Mouse (Mus musculus) lung, embryonic 15.5 days (tissue): ENCODE results near the gene Ada. TPM values are rescaled to one million over a fixed set of nuclear protein-coding genes. Genes with fewer than 3 reads are reported as not detected.

ENCODE experiments used
- ATAC-seq: fragments of 200-750 bp; cut with Nextera tagmentation; 2 replicates; pipeline ENCODE4 v1.8.0; 2017; ENCODE audit warnings: moderate number of reproducible peaks, borderline replicate concordance; ENCODE audit not compliant: low FRiP score, low TSS enrichment; ENCODE audit errors: extremely low read depth
- H3K27ac ChIP-seq: fragments of 300-500 bp; sonication (generic); 2 replicates; pipeline ENCODE4 v1.5.1; 2015; ENCODE audit warnings: moderate library complexity, mild to moderate bottlenecking, inconsistent platforms
- H3K27me3 ChIP-seq: fragments of 300-500 bp; sonication (generic); 2 replicates; pipeline ENCODE4 v1.6.1; 2015; ENCODE audit warnings: inconsistent platforms
- H3K36me3 ChIP-seq: fragments of 300-500 bp; sonication (generic); 2 replicates; pipeline ENCODE4 v1.6.1; 2015; ENCODE audit warnings: inconsistent platforms
- H3K4me1 ChIP-seq: fragments of 300-500 bp; sonication (generic); 2 replicates; pipeline ENCODE4 v1.6.1; 2015; ENCODE audit warnings: inconsistent platforms
- H3K4me2 ChIP-seq: fragments of 300-500 bp; sonication (generic); 2 replicates; pipeline ENCODE4 v1.6.1; 2015; ENCODE audit warnings: inconsistent platforms, mild to moderate bottlenecking, moderate library complexity
- H3K4me3 ChIP-seq: fragments of 300-500 bp; sonication (generic); 2 replicates; pipeline ENCODE4 v1.5.1; 2015; ENCODE audit warnings: mild to moderate bottlenecking, inconsistent platforms
- H3K9ac ChIP-seq: fragments of 300-500 bp; sonication (generic); 2 replicates; pipeline ENCODE4 v1.6.1; 2015; ENCODE audit warnings: inconsistent platforms
- H3K9me3 ChIP-seq: fragments of 300-500 bp; sonication (generic); 2 replicates; pipeline ENCODE4 v1.6.1; 2016; ENCODE audit warnings: inconsistent platforms
- WGBS: fragments of 180-500 bp; shearing (Covaris S2); methylation state at CpG from one replicate; pipeline ENCODE4 v1.1.7; 2015; 5-methylcytosine and 5-hydroxymethylcytosine counted together
- polyA plus RNA-seq: library from polyadenylated mRNA; unstranded; fragments of >200 nt; fragmentation: Nextera tagmentation; extraction: Ambion mirVana; gene quantifications from 2 replicates; pipeline ENCODE4 v1.2.1, GENCODE M21; 2015

The Ada gene
- 9.4 and 11.4 TPM in 2 replicates for polyA plus RNA-seq

DNA sequence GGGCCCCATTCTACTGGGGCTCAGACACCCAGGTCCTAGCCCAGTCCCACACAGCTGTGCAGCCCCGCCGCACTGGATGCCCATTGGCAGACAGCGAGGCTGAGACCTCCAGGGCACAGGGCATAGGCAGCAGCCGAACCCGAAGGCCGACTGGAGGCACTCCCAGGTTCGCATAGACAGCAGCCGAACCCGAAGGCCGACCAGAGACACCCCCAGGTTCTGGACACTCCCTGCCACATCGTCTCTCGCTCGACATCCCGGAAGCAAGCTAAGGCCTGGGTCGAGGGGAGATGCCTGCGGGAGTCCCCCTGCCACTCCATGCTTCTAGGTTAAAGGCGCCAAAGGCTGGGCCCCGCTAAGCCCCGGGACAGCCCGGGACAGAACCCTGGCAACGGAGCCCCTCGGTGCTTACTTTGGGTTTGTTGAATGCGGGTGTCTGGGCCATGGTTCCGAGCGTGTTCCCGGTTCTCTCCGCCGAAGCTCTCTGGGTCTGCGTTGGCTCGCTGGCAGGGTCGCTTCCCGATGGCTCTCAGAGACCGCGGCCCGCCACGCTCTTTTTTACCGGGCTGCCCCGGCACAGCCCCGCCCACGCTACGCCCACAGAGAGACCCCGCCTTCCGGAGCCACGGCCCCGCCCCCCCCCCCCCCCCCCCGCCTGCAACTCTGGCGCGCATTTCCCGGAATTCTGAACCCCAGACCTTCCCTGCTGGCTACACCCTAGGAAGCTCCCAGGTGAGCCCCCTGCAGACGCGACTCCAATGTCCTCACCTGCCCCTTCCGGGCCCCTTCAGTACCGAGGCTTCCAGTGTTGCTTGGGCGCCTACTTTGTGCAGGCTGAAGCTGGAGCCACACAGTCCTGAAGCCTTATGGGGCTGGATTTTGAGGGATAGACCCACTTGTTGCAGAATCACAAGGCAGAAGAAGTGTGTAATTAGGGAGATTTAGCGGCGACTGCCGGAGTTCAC is at the start of gene Ada:
Ada (minus strand) TSS at position 593 of the 965 bp plus-strand sequence.
- Histone ChIP-seq H3K4me3 (peak within 1 kb of the TSS; percentile 62), H3K4me2 (peak within 1 kb of the TSS; percentile 100), H3K27me3 (peaks cover 14% of the 10 kb centered on the region; the same call in 1 of the 2 replicates), H3K9me3 (no peaks in the 10 kb centered on the region), H3K4me1 (peaks cover 14% of the 10 kb centered on the region), H3K9ac (peak within 1 kb of the TSS; percentile 58), H3K36me3 (no peaks in the 10 kb centered on the region), H3K27ac (no peak within 1 kb of the TSS)
- peak; percentile 72 for ATAC-seq
- WGBS = 1% methylated on average over 50 of the region's 57 CpGs

DNA sequence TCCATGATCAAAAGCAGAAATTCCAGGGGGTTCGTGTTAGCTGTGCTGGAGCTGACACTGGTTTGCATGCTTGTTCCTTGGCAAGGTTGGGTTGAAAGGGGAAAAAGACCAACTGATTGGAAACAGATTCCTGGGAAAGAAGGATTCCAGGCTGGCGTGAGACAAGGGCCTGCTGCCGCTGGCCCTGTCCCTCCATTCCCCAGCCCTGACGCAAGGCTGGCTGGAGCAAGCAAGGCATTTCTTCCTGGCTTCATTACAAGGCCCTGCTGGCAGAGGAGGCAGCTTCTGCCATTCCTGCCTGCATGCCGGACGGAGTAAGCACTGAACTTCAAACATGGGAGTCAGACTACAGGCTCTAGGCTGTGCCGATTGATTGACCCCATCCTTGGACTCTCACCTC is 48.4 kb upstream of the Ada start:
- Histone ChIP-seq H3K9ac (no peak overlapping the region), H3K4me2 (no peak overlapping the region), H3K27me3 (no peaks in the 10 kb centered on the region), H3K4me1 (no peaks in the 10 kb centered on the region), H3K4me3 (no peak overlapping the region), H3K27ac (no peak overlapping the region), H3K36me3 (no peaks in the 10 kb centered on the region), H3K9me3 (no peaks in the 10 kb centered on the region)
- 66% methylated on average over 7 of the region's 7 CpGs for WGBS
- ATAC-seq = 0 out of 2 replicates have a peak, but pooled peaks have one; percentile 52

DNA sequence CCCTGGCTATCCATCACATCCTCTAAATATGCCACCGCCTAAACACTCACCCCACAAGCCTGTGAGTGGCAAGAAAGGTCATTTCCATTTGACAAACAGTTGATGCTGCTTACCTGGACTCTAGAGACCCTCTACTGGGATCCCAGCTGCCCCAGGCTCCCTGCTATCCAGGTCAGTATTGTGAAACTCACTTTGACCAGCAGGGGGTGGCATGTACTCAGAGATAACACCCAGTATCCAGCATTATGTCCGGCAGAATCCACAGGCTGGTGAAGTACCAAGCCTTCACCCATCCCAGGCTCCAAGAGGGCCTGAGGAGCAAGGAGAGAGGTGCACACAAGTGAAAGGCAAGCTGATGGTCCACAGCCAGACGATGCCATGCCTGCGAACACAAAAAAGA is 38.4 kb upstream of the Ada start:
- ATAC-seq = no peak
- Histone ChIP-seq H3K9me3 (no peaks in the 10 kb centered on the region), H3K9ac (no peak overlapping the region), H3K4me2 (no peak overlapping the region), H3K4me3 (no peak overlapping the region), H3K27me3 (no peaks in the 10 kb centered on the region), H3K36me3 (no peaks in the 10 kb centered on the region), H3K4me1 (no peaks in the 10 kb centered on the region), H3K27ac (no peak overlapping the region)
- 67% methylated on average over 4 of the region's 4 CpGs for WGBS

DNA sequence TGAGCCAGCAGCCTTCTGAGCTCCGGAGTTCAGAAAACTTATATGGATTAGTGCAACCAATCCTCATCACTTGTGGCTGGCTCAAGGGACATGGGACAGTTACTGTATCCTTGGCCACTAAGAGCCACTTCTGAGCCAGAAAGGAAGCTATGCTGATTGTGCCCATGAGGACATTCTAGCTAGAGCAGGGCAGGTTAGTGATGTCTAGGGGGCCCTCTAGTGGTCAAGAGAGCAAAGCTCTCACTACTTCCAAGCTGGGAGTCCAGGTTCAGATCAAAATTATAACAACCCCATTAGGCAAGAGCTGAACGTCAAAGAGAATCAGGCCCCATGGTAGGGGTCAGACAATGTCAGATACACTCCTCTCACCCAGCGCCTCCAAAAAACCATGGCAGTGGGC is 37.7 kb upstream of the Ada start:
- Histone ChIP-seq H3K9ac (no peak overlapping the region), H3K4me2 (no peak overlapping the region), H3K36me3 (no peaks in the 10 kb centered on the region), H3K9me3 (no peaks in the 10 kb centered on the region), H3K27ac (no peak overlapping the region), H3K27me3 (no peaks in the 10 kb centered on the region), H3K4me3 (no peak overlapping the region), H3K4me1 (no peaks in the 10 kb centered on the region)
- WGBS = 36% methylated on average over 3 of the region's 3 CpGs
- ATAC-seq = peak; percentile 49; the same call in 1 of the 2 replicates

DNA sequence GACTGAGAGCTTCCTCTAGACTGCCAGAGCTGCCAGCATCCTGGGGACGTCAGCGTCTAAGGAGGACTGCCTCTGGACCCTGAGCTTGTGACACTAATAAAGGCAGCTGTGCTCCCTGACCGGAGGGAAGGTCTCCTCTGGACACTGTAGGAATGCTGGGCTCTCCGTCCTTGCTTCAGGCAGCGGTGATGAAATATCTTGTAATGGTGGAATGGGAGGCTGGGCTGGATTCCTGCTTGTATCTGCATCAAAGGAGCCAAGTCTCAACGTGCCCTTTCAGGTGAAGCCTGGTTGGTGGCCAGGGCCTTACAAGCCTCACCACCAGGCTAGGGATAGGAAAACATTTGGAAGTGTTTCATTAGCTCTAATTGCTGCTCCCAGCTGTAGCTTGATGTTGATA is 37.0 kb upstream of the Ada start:
- WGBS = 78% methylated on average over 6 of the region's 6 CpGs
- H3K36me3 ChIP-seq = no peaks in the 10 kb centered on the region

DNA sequence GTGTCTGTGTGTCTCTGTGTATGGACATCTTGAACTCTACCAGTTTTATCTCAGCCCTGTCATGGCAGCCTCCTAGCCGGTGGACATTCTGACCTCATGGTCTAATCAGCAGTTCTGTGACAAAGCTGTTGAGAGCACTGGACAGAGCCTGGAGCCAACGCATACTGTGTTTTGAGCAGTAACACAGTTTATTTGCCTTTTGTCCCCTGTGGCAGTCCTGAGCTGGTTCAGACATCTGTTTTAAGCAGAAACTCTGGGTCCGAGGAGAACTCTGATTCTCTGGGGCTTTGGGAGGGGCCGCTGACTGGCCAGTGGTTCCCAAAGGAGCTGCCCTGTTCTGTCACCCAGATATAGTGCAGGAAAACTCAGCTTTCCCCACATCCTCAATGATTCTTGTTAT is 33.9 kb upstream of the Ada start:
- 57% methylated on average over 4 of the region's 4 CpGs for WGBS
- Histone ChIP-seq H3K9me3 (no peaks in the 10 kb centered on the region), H3K27me3 (no peaks in the 10 kb centered on the region), H3K9ac (no peak overlapping the region), H3K36me3 (no peaks in the 10 kb centered on the region), H3K4me1 (no peaks in the 10 kb centered on the region), H3K4me3 (no peak overlapping the region), H3K4me2 (no peak overlapping the region), H3K27ac (no peak overlapping the region)
- no peak for ATAC-seq

More for the DNA sequence above, 37.0 kb upstream of the Ada start:
- Histone ChIP-seq H3K4me3 (no peak overlapping the region), H3K27ac (no peak overlapping the region), H3K4me2 (no peak overlapping the region), H3K27me3 (no peaks in the 10 kb centered on the region), H3K9me3 (no peaks in the 10 kb centered on the region), H3K4me1 (no peaks in the 10 kb centered on the region), H3K9ac (no peak overlapping the region)
- ATAC-seq = no peak

DNA sequence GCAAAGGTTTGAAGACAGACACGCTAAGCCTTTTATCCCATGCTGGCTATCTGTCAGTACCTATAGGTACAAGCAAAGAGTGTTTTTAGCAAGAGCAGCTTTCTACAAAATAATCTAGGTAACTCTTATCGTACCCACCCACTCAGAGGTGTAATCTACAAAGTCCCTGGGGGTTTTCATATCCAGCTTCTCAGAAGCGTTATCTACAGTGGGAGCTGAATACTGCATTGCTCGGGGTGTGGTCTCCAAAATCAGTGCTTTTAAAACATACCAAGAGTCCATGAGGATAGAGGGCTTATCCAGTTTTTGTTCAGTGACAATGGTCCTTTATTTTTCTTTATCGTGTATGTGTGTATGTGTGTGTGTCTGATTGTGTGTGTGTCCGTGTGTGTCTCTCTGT is 33.3 kb upstream of the Ada start:
- Histone ChIP-seq H3K4me2 (no peak overlapping the region), H3K4me1 (no peaks in the 10 kb centered on the region), H3K4me3 (no peak overlapping the region), H3K27me3 (no peaks in the 10 kb centered on the region; the same call in 1 of the 2 replicates), H3K27ac (no peak overlapping the region), H3K9ac (no peak overlapping the region), H3K9me3 (no peaks in the 10 kb centered on the region), H3K36me3 (no peaks in the 10 kb centered on the region)
- WGBS = 78% methylated on average over 6 of the region's 6 CpGs
- no peak for ATAC-seq

DNA sequence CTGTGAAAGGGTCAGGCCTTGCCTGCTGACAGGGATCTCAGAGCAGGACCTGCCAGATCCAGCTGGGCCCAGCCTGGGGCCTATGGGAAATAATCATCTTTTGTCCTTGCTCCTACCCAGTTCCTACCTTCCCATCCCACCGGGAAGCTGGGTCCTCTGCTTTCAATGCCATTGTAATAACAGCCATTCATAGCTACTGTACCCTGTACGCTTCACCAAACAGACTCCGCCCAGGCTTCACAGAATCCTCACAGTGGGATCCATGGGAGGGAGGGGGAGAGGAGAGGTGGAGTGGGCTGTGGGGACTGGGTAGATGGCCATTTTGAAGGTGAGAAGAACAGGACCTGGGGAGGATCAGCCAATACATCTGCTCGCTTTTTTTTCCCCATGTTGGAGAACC is 28.9 kb upstream of the Ada start:
- no peaks in the 10 kb centered on the region; the same call in 1 of the 2 replicates for H3K27me3 ChIP-seq
- H3K9ac ChIP-seq = no peak overlapping the region
- H3K4me2 ChIP-seq = no peak overlapping the region
- H3K4me3 ChIP-seq = no peak overlapping the region
- H3K4me1 ChIP-seq = no peaks in the 10 kb centered on the region
- no peak overlapping the region for H3K27ac ChIP-seq
- H3K36me3 ChIP-seq = no peaks in the 10 kb centered on the region
- H3K9me3 ChIP-seq = no peaks in the 10 kb centered on the region
- 73% methylated on average over 4 of the region's 4 CpGs for WGBS
- no peak for ATAC-seq

DNA sequence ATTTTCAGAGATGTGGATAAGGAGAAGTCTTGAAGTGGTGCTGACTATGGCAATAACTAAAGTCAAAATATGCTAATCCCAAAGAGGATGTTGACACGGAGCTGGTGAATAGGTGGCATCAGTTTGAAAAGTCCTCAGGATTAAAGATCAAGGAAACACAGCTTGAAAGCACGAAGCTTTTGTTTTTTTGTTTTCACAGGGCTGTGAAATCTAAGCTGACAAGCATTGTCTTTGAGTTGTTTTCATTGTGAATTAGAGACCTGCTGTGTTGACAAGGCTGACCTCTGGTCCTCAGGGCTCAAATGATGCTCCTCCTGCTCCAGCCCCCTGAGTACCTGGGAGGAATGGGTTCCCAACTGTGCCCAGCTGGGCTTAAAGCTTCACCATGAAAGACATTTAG is 27.0 kb upstream of the Ada start:
- 0% methylated on average over 2 of the region's 2 CpGs for WGBS
- H3K4me1 ChIP-seq = no peaks in the 10 kb centered on the region
- no peaks in the 10 kb centered on the region for H3K36me3 ChIP-seq
- H3K9ac ChIP-seq = no peak overlapping the region
- no peaks in the 10 kb centered on the region; the same call in 1 of the 2 replicates for H3K27me3 ChIP-seq
- H3K4me2 ChIP-seq = no peak overlapping the region
- H3K4me3 ChIP-seq = no peak overlapping the region
- no peaks in the 10 kb centered on the region for H3K9me3 ChIP-seq
- no peak overlapping the region for H3K27ac ChIP-seq
- no peak for ATAC-seq

DNA sequence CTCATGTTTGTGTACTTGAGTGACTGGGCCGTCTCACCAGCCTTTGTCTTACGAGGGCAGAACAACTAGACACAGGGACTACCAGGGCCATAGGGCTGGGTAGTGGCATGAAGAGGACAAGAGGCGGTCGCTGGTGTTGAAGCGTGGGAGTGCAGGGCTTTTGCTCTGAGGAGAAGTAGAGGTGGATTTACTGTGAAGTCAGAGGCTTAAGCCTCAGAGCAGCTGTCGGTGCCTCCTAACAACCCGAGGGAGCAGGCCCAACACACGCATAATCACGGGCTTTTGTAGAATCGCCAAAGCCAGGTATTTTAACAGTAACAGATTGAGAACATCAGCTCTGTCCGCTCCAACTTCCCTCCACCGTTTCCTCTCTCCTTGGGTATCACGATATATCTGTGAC is 26.6 kb upstream of the Ada start:
- Histone ChIP-seq H3K9me3 (no peaks in the 10 kb centered on the region), H3K27ac (no peak overlapping the region), H3K9ac (no peak overlapping the region), H3K4me1 (no peaks in the 10 kb centered on the region), H3K4me2 (no peak overlapping the region), H3K27me3 (no peaks in the 10 kb centered on the region; the same call in 1 of the 2 replicates), H3K4me3 (no peak overlapping the region), H3K36me3 (no peaks in the 10 kb centered on the region)
- 13% methylated on average over 13 of the region's 13 CpGs for WGBS
- ATAC-seq = no peak

DNA sequence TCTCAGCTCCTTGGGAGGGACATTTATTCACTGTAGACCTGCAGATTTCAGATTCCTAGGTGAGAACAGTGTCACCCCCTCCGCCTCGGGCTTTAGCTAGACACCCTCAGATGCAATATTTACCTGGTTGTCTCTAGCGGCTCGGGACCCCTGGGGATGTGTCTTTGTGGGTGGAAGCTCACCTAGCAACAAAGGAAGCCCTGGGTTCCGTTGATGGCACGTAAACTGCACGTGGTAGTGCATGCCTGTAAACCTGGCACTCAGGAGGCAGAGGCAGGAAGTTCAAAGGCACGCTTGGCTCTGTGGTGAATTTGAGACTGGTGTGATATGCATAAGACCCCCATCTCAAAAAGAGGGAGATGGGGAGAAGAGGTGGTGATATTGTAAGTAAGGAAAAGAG is 20.7 kb upstream of the Ada start:
- Histone ChIP-seq H3K27me3 (no peaks in the 10 kb centered on the region), H3K9me3 (no peaks in the 10 kb centered on the region), H3K36me3 (no peaks in the 10 kb centered on the region), H3K4me2 (no peak overlapping the region), H3K4me3 (no peak overlapping the region), H3K27ac (no peak overlapping the region), H3K4me1 (no peaks in the 10 kb centered on the region), H3K9ac (no peak overlapping the region)
- ATAC-seq = no peak
- WGBS = 74% methylated on average over 8 of the region's 8 CpGs

DNA sequence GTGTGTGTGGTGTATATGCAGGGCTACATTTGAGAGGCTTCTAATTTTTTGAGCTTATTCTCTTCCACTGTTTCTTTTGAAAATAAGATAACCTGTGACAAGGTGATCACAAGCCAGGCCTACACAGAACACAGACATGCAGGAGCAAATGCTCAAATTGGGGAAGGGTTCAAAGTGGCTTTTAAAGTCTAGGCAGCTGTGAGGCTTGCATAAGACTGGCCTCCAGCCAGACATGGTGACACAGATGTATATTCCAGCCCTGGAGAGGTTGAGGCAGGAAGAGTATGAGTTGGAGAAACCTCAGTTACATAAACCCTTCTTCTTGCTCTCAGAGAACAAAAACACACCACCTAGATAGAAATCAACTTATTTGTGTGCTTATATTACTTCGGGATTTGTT is 16.9 kb upstream of the Ada start:
- H3K4me1 ChIP-seq = no peaks in the 10 kb centered on the region
- no peak overlapping the region for H3K4me2 ChIP-seq
- ATAC-seq = no peak
- no peaks in the 10 kb centered on the region for H3K27me3 ChIP-seq
- 38% methylated on average over 1 of the region's 1 CpGs for WGBS
- no peak overlapping the region for H3K4me3 ChIP-seq
- H3K27ac ChIP-seq = no peak overlapping the region
- no peaks in the 10 kb centered on the region for H3K36me3 ChIP-seq
- H3K9ac ChIP-seq = no peak overlapping the region
- H3K9me3 ChIP-seq = no peaks in the 10 kb centered on the region
